Mouse (Mus musculus): ENCODE measurements around the gene Klhl36. TPM values are rescaled to one million over a fixed set of nuclear protein-coding genes. Genes with fewer than 3 reads are reported as not detected.

Klhl36 gene
- total RNA-seq (2021): 1 to 10 TPM; 4.0 to 4.8 TPM
- long read RNA-seq, experiment 1, transcript Klhl36-201 (5 exons, 2,181 nt): major isoform, 6 of 10 reads
- long read RNA-seq, experiment 1, partial matches to known transcripts: 2 of 10 reads
- long read RNA-seq, experiment 1, other reads (novel, unspliced or antisense): 2 of 10 reads
- long read RNA-seq, experiment 2, transcript Klhl36-201 (5 exons, 2,181 nt): major isoform, 6 of 9 reads
- long read RNA-seq, experiment 2, partial matches to known transcripts: 0 of 9 reads
- long read RNA-seq, experiment 2, other reads (novel, unspliced or antisense): 1 of 9 reads

DNA sequence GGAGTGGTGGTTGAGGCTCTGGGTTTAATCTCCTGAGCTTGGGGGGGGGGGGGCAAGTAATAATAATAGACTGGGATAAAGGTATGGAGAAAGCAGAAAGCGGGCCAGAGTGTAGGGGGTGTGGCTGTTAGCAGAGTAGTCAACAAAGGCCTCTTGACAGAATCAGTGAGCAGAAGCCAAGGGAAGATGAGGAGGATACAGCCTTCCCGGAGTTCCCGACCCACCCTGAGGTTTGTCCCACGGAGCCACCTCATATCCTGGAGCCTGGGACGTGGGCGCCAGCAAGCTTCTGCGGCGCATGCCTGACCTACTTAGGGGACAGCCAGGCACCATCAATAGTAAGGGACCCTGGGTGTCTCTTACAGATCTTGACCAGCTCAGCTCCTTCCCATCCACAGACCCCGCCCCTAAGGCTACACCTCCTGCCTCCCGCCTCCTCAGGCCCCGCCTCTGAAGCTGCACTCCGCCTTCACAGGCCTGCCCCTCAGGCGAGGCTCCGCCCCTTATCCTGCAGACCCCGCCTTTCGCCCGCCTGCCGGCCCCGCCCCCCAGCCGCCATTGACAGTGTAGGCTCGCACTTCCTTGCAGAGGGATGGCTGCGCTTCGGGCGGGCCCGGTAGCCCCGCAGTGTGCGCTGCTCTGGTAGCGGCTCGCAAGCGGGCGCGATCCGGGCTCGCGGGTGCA is at the start of gene Klhl36:
Gene Klhl36 (plus strand): TSS at position 561 of the 684 bp plus-strand sequence.
- DNase-seq (ENCODE audit: low spot score in 2 of 2): peak; percentile 95 to 96

GRCm38 (mm10) chr8:119812650-119813431 is 49.2 kb upstream of the Klhl36 start:
- DNase-seq (ENCODE audit: low spot score in 2 of 2): no peak

GRCm38 (mm10) chr8:119816219-119816618 is 45.8 kb upstream of the Klhl36 start:
- no peak for DNase-seq (ENCODE audit: low spot score in 2 of 2)

GRCm38 (mm10) chr8:119817446-119817845 is 44.6 kb upstream of the Klhl36 start:
- no peak for DNase-seq (ENCODE audit: low spot score in 2 of 2)

DNA sequence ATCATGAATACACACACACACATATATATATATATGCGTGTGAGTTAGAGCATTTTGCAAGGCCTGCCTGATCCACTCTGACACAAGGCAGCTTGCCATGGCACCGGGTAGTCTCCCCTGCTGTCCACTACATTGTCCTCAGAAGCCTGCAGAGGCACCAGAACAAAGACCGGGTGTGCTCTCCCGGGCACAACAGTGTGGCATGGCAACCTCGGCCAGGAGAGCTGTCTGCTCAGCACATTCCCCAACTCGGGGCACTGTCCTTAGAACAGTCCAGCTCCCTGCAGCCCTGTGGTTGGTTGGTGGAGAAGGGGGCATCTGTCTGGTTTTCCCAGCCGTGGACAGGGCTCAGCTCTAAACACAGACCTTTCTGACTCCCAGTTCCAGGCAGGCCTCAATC is 42.8 kb upstream of the Klhl36 start:
- DNase-seq (ENCODE audit: low spot score in 2 of 2): no peak

DNA sequence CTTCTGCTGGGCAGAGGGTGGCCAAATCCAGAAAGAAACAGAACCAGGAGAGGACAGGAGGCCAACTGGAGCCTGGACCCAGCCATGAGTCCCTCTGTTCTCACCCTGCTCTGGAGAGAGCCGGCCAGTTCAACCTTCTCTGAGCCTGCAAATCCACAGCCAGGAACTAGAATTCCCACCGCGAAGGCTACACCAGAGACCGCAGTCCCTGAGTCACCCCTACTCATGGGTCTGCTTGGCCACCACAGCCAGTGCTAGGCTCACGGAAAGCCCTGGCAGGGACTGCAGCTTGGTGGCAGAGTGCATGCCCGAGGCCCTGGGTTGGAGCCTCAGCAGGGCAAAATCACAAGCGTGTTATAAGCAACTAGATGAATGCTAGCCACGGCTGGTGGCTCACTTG is 42.1 kb upstream of the Klhl36 start:
- no peak for DNase-seq (ENCODE audit: low spot score in 2 of 2)

DNA sequence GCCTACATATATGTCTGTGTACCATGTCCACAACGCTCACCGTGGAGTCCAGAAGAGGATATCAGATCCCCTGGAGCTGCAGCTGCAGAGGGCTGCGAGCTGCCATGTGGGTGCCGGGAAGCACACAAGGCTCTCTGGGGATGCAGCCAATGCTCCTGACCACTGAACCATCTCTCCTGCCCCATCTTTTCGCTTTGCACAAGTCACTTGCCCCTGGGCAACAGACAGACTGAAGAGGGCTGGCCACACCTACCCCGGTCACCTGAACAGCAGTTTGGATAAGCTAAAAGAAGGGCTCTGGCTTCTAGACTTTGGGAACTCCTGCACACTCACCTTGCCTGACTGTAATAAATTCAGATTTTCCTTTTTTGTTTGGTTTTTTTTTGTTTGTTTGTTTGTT is 40.4 kb upstream of the Klhl36 start:
- DNase-seq (ENCODE audit: low spot score in 2 of 2): no peak

GRCm38 (mm10) chr8:119823278-119823677 is 38.8 kb upstream of the Klhl36 start:
- DNase-seq (ENCODE audit: low spot score in 2 of 2): no peak

DNA sequence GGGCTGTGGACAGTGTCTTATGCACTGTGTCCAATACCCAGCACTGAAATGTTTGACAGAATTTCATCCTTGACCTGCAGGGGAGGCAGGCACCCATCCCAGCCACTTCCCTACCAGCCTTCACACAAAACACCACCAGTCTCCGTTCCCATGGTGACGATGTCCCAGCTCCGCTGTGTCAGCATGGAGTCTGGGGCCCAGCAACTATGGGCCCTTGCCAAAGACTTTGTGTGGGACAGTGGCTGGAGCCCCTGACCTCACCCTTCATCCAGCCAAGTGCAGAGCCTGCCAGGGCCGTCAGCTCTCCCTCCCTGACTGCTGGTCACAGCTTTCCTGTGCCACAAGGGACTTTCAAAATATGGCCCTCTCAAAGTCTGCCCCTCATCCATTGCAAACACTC is 38.0 kb upstream of the Klhl36 start:
- peak in 1 of 2 experiments; percentile 60 for DNase-seq (ENCODE audit: low spot score in 2 of 2)

- no peak for DNase-seq (ENCODE audit: low spot score in 2 of 2)
Measured at GRCm38 (mm10) chr8:119824809-119825273, 37.2 kb upstream of the Klhl36 start.

DNA sequence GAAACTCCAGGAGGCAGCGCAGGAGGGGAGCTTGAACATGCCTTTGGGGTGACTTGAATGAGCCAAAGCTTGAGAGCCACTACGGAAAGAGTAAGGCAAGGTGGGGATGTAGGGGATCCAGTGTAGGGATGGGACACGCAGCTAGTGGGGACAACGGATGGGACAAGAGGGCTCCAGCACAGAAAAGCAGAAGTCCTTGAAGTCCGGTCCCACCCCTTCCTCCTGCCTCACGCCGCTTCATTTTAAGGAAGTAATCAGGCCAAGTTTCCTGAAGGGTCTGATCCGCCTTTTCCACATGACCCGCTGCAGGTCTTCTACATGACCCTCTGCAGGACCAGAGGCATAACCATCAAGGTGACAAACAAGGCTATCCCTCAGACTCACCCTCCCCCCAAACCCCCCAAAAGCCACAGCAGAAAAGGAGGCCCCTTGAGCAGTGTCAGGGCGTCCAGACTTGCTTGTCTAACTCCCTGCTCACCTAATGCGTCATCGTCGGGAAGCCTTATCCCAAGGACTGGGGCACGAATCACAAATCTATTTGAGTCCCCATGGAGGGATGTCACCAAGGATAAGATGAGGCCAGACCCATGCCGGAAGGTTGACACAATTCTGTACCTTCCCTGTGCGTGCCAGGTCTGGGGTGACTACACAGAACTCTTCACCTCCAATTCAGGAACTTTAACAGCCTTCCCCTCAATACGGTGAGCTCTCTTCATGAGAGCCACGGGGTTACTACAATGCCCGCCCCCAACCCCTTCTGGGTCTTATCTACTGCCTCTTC is 35.9 kb upstream of the Klhl36 start:
- no peak for DNase-seq (ENCODE audit: low spot score in 2 of 2)

DNA sequence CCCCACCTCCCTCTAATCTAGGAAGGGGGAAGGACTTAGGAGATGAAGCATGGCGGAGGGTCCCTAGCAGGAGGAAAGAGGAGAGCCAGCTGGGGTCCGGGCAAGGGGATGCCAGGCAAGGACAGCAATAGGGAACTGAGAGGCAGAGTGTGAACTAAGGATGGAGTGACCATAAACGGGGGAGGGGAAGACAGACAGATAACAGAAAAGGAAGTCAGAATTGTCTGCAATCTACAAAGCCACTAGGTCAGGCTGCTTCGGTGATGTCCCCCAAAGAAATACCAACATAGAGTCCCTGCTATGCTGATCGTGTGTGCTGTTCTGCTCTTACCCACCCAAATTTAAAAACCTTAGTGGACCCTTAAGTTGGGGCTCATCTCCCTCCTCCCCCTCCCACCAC is 35.1 kb upstream of the Klhl36 start:
- no peak for DNase-seq (ENCODE audit: low spot score in 2 of 2)

- DNase-seq (ENCODE audit: low spot score in 2 of 2): no peak
Measured at GRCm38 (mm10) chr8:119827721-119828153, 34.3 kb upstream of the Klhl36 start.

- DNase-seq (ENCODE audit: low spot score in 2 of 2): no peak
Measured at GRCm38 (mm10) chr8:119829015-119829414, 33.1 kb upstream of the Klhl36 start.

GRCm38 (mm10) chr8:119829420-119829819 is 32.6 kb upstream of the Klhl36 start:
- no peak for DNase-seq (ENCODE audit: low spot score in 2 of 2)

GRCm38 (mm10) chr8:119829870-119830580 is 32.0 kb upstream of the Klhl36 start:
- DNase-seq (ENCODE audit: low spot score in 2 of 2): no peak

GRCm38 (mm10) chr8:119830589-119830988 is 31.5 kb upstream of the Klhl36 start:
- no peak for DNase-seq (ENCODE audit: low spot score in 2 of 2)

GRCm38 (mm10) chr8:119831336-119831995 is 30.6 kb upstream of the Klhl36 start:
- DNase-seq (ENCODE audit: low spot score in 2 of 2): peak in 1 of 2 experiments; percentile 59

- DNase-seq (ENCODE audit: low spot score in 2 of 2): no peak
Measured at GRCm38 (mm10) chr8:119832101-119832617, 29.9 kb upstream of the Klhl36 start.

DNA sequence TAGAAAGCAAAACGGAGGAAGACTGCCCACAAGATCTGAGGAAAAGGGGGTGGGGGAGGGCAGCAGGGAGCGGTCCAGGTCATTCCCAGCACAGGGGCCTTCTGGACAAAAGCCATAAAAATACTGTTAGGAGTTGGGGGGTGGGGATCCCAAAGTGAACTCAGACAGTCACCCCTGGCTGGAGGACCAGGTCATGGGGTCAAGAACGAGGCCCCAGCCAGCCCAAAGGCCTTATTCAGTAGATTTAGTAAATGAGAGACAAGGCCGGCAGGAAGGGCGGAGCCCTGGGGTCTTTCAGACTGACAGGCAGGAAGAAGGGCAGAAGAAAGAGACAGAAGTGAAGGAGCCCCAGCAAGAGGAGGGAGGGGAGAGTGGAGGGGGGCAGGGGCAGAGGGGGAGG is 29.1 kb upstream of the Klhl36 start:
- DNase-seq (ENCODE audit: low spot score in 2 of 2): no peak

Data from gastrocnemius, postnatal 4 days (tissue).